Mouse (Mus musculus) C2C12 (cell line): ENCODE results near the gene Trim28.

Experiments used
- CTCF ChIP-seq: IDR thresholded peaks from one replicate; pipeline ENCODE4 v1.5.1; 2011; ENCODE audit not compliant: control insufficient read depth, insufficient read depth, insufficient read length
- USF1 ChIP-seq: IDR thresholded peaks from one replicate; pipeline ENCODE4 v1.6.1; 2011; ENCODE audit warnings: low read depth, mild to moderate bottlenecking, control low read depth, moderate library complexity

DNA sequence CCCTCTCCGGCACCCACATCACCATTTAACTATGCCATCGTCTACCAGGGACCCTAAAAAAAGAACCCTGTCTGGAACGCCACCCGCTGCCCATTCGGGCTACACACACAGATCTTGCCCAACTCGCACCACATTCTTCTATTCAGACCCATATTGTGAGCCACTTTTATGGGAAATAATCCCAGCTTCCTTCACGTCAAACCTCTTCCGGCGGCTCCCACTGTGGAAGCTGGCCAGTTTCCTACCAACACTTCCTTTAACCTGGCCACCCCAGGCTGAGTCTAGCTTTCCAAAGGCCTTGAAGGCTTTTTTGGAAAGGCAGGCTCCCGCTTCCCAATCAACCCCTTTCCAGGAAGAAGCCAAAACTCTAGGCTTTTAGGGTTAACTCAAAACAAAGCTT lies 7.6 kb downstream of the Trim28 start:
- TF ChIP-seq CTCF (no peak), USF1 (no peak)
